Mouse (Mus musculus): ENCODE results near the gene Gm19426.

GRCm38 (mm10) chr2:84734351-84734864 is 9.0 kb downstream of the Gm19426 start:
- TF ChIP-seq CTCF (IDR thresholded peaks at IDR 0.05; ENCODE audit: insufficient read depth, low read depth, low read length) (peak; percentile 15; the same call in 1 of the 2 replicates), POLR2A (IDR thresholded peaks at IDR 0.05; ENCODE audit: insufficient read depth, low read depth, low read length) (no peak)
